ENCODE assay signal across 12 mouse cellular contexts in genomic region chr5:75635385-75635784, GRCm38 (mm10).
DNase-seq lines count a peak whose midpoint lies in the region; ATAC-seq and TF ChIP-seq lines count a peak whose summit lies in the region.
"Had no signal": no experiment of that assay in that cellular context is flagged by ENCODE, and none has a peak within 500 bp of the region (broad histone marks: within the 10 kb centered on the region; RNA-seq: fewer than 3 reads in every experiment).

No protein-coding gene starts in this region.

- H3K4me2 ChIP-seq in forebrain, embryonic 13.5 days, result no peak overlapping the region
- H3K4me2 ChIP-seq in forebrain, embryonic 11.5 days (ENCODE audit: low read depth, low read length, severe bottlenecking), result no peak overlapping the region
- H3K4me2 ChIP-seq in midbrain, embryonic 14.5 days (ENCODE audit: low read length), result no peak overlapping the region
- H3K4me2 ChIP-seq in hindbrain, postnatal 0 days (ENCODE audit: low read depth, low read length), result no peak overlapping the region

- H3K9me3 ChIP-seq in forebrain, embryonic 13.5 days (replicated peaks), result no peaks in the 10 kb centered on the region
- H3K9me3 ChIP-seq in forebrain, embryonic 11.5 days (ENCODE audit: control insufficient read depth, low read length), result no peaks in the 10 kb centered on the region
- no peaks in the 10 kb centered on the region for H3K9me3 ChIP-seq in midbrain, embryonic 14.5 days (ENCODE audit: control insufficient read depth, low read length)
- no peaks in the 10 kb centered on the region for H3K9me3 ChIP-seq in midbrain, embryonic 10.5 days (replicated peaks)
- H3K9me3 ChIP-seq in hindbrain, postnatal 0 days (ENCODE audit: low read length), result no peaks in the 10 kb centered on the region

- H3K9ac ChIP-seq in forebrain, embryonic 13.5 days, result no peak overlapping the region
- H3K9ac ChIP-seq in forebrain, embryonic 11.5 days (ENCODE audit: low read length), result no peak overlapping the region
- no peak overlapping the region for H3K9ac ChIP-seq in midbrain, embryonic 14.5 days (replicated peaks; ENCODE audit: low read length)
- H3K9ac ChIP-seq in hindbrain, postnatal 0 days (replicated peaks; ENCODE audit: low read length), result no peak overlapping the region

- H3K4me3 ChIP-seq in forebrain, embryonic 13.5 days, result no peak overlapping the region
- no peak overlapping the region for H3K4me3 ChIP-seq in forebrain, embryonic 11.5 days (ENCODE audit: low read depth, low read length)
- no peak overlapping the region for H3K4me3 ChIP-seq in midbrain, embryonic 14.5 days (replicated peaks; ENCODE audit: low read depth, low read length)
- no peak overlapping the region for H3K4me3 ChIP-seq in midbrain, embryonic 10.5 days
- H3K4me3 ChIP-seq in hindbrain, postnatal 0 days (ENCODE audit: low read length), result no peak overlapping the region

- 60% methylated on average over 12 of the region's 12 CpGs for WGBS in forebrain, embryonic 13.5 days
- 84% methylated on average over 12 of the region's 12 CpGs for WGBS in forebrain, embryonic 11.5 days
- 46% methylated on average over 12 of the region's 12 CpGs for WGBS in midbrain, embryonic 14.5 days
- WGBS in midbrain, embryonic 10.5 days, result 91% methylated on average over 12 of the region's 12 CpGs
- 37% methylated on average over 12 of the region's 12 CpGs for WGBS in hindbrain, postnatal 0 days

- peak; percentile 36; the same call in 1 of the 2 replicates for ATAC-seq in forebrain, embryonic 13.5 days
- no peak for ATAC-seq in forebrain, embryonic 11.5 days (replicated peaks; ENCODE audit: low FRiP score)
- ATAC-seq in midbrain, embryonic 14.5 days (ENCODE audit: low FRiP score, low TSS enrichment), result no peak
- peak; percentile 82 for ATAC-seq in hindbrain, postnatal 0 days
- ATAC-seq: lung, postnatal 0 days had no signal

- H3K27me3 ChIP-seq in forebrain, embryonic 13.5 days, result no peaks in the 10 kb centered on the region
- no peaks in the 10 kb centered on the region for H3K27me3 ChIP-seq in forebrain, embryonic 11.5 days (ENCODE audit: control insufficient read depth, insufficient read depth, low read length)
- no peaks in the 10 kb centered on the region for H3K27me3 ChIP-seq in midbrain, embryonic 14.5 days (ENCODE audit: control insufficient read depth, insufficient read depth, low read length)
- no peaks in the 10 kb centered on the region for H3K27me3 ChIP-seq in midbrain, embryonic 10.5 days (ENCODE audit: low read depth, poor library complexity, severe bottlenecking)
- H3K27me3 ChIP-seq in hindbrain, postnatal 0 days (ENCODE audit: insufficient read depth, low read length), result no peaks in the 10 kb centered on the region

- TF ChIP-seq CTCF in hindbrain, postnatal 0 days (IDR thresholded peaks at IDR 0.05; ENCODE audit: low read depth), result no peak

- no peak for DNase-seq in forebrain, embryonic 11.5 days (ENCODE audit: low spot score)
- peak; percentile 54 for DNase-seq in midbrain, embryonic 14.5 days
- no peak for DNase-seq in midbrain, embryonic 10.5 days (ENCODE audit: low spot score)
- peak; percentile 69 for DNase-seq in hindbrain, postnatal 0 days (ENCODE audit: low spot score)
- DNase-seq in right cerebral cortex, postnatal 25 days, result peak; percentile 32
- DNase-seq in kidney, postnatal 10 days, result no peak
- no peak for DNase-seq in ovary, postnatal 10 days (ENCODE audit: low spot score)
- DNase-seq: heart, adult 11 months; kidney, postnatal 25 days; liver had no signal

- no peaks in the 10 kb centered on the region for H3K4me1 ChIP-seq in forebrain, embryonic 13.5 days
- H3K4me1 ChIP-seq in forebrain, embryonic 11.5 days (replicated peaks; ENCODE audit: control insufficient read depth, insufficient read depth, low read length), result no peaks in the 10 kb centered on the region
- peaks cover 3% of the 10 kb centered on the region; the same call in 1 of the 2 replicates for H3K4me1 ChIP-seq in midbrain, embryonic 14.5 days (ENCODE audit: control insufficient read depth, insufficient read depth, low read length)
- no peaks in the 10 kb centered on the region for H3K4me1 ChIP-seq in midbrain, embryonic 10.5 days
- H3K4me1 ChIP-seq in hindbrain, postnatal 0 days (ENCODE audit: insufficient read depth, low read length), result no peaks in the 10 kb centered on the region

- H3K27ac ChIP-seq in forebrain, embryonic 13.5 days, result no peak overlapping the region
- H3K27ac ChIP-seq in forebrain, embryonic 11.5 days (ENCODE audit: low read depth, low read length), result no peak overlapping the region
- 0 out of 2 replicates have a peak overlapping the region, but pooled peaks have one; percentile 32 for H3K27ac ChIP-seq in midbrain, embryonic 14.5 days (replicated peaks; ENCODE audit: low read depth, low read length)
- no peak overlapping the region for H3K27ac ChIP-seq in midbrain, embryonic 10.5 days (replicated peaks)
- H3K27ac ChIP-seq in hindbrain, postnatal 0 days, result no peak overlapping the region

- no peaks in the 10 kb centered on the region for H3K36me3 ChIP-seq in forebrain, embryonic 13.5 days (ENCODE audit: poor library complexity, severe bottlenecking)
- no peaks in the 10 kb centered on the region for H3K36me3 ChIP-seq in forebrain, embryonic 11.5 days (ENCODE audit: control insufficient read depth, insufficient read depth, low read length)
- peaks cover 3% of the 10 kb centered on the region; the same call in 1 of the 2 replicates for H3K36me3 ChIP-seq in midbrain, embryonic 14.5 days (ENCODE audit: control insufficient read depth, insufficient read depth, low read length)
- 0 out of 2 replicates have a peak, but pooled peaks cover 7% of the 10 kb centered on the region for H3K36me3 ChIP-seq in midbrain, embryonic 10.5 days
- H3K36me3 ChIP-seq in hindbrain, postnatal 0 days (ENCODE audit: insufficient read depth, low read length), result no peaks in the 10 kb centered on the region

Comparison
In these comparisons a context has a peak if more than half of its experiments do, and no peak if none do; other contexts are left out.
1. ATAC-seq: peak in forebrain, embryonic 13.5 days (single experiment) and hindbrain, postnatal 0 days (single experiment); none in forebrain, embryonic 11.5 days (single experiment) and midbrain, embryonic 14.5 days (single experiment).
2. DNase-seq: peak in midbrain, embryonic 14.5 days (single experiment), hindbrain, postnatal 0 days (single experiment) and right cerebral cortex, postnatal 25 days (single experiment); none in forebrain, embryonic 11.5 days (single experiment), midbrain, embryonic 10.5 days (single experiment), kidney, postnatal 10 days (single experiment) and ovary, postnatal 10 days (single experiment).